Mouse (Mus musculus): ENCODE results near the gene Crybg3. TPM values are rescaled to one million over a fixed set of nuclear protein-coding genes. Genes with fewer than 3 reads are reported as not detected.

Crybg3 gene
- polyA plus RNA-seq, 1 experiment from 2014 or later, result 6.0 TPM

GRCm38 (mm10) chr16:59587816-59588215 is 13.0 kb downstream of the Crybg3 start:
- Histone ChIP-seq H3K4me3 (ENCODE audit: low read depth, low read length) (no peak overlapping the region), H3K9ac (ENCODE audit: low read length) (no peak overlapping the region), H3K36me3 (ENCODE audit: control insufficient read depth, insufficient read depth, low read length) (no peaks in the 10 kb centered on the region), H3K27ac (ENCODE audit: low read depth, low read length) (no peak overlapping the region), H3K9me3 (ENCODE audit: control insufficient read depth, low read length) (no peaks in the 10 kb centered on the region), H3K4me2 (ENCODE audit: low read depth, low read length, severe bottlenecking) (no peak overlapping the region), H3K4me1 (replicated peaks; ENCODE audit: control insufficient read depth, insufficient read depth, low read length) (no peaks in the 10 kb centered on the region), H3K27me3 (ENCODE audit: control insufficient read depth, insufficient read depth, low read length) (no peaks in the 10 kb centered on the region)
- 90% methylated on average over 10 of the region's 10 CpGs for WGBS
- no peak for DNase-seq (ENCODE audit: low spot score)
- ATAC-seq (replicated peaks; ENCODE audit: low FRiP score), result no peak

- H3K4me2 ChIP-seq (ENCODE audit: low read depth, low read length, severe bottlenecking), result no peak overlapping the region
- H3K9me3 ChIP-seq (ENCODE audit: control insufficient read depth, low read length), result no peaks in the 10 kb centered on the region
- no peak for ATAC-seq (replicated peaks; ENCODE audit: low FRiP score)
- H3K36me3 ChIP-seq (ENCODE audit: control insufficient read depth, insufficient read depth, low read length), result no peaks in the 10 kb centered on the region
- no peak overlapping the region for H3K9ac ChIP-seq (ENCODE audit: low read length)
- no peak for DNase-seq (ENCODE audit: low spot score)
- no peaks in the 10 kb centered on the region for H3K27me3 ChIP-seq (ENCODE audit: control insufficient read depth, insufficient read depth, low read length)
- no peak overlapping the region for H3K27ac ChIP-seq (ENCODE audit: low read depth, low read length)
- H3K4me3 ChIP-seq (ENCODE audit: low read depth, low read length), result no peak overlapping the region
- WGBS, result 88% methylated on average over 8 of the region's 8 CpGs
- H3K4me1 ChIP-seq (replicated peaks; ENCODE audit: control insufficient read depth, insufficient read depth, low read length), result no peaks in the 10 kb centered on the region
Observed at GRCm38 (mm10) chr16:59586911-59587310, 13.9 kb downstream of the Crybg3 start.

GRCm38 (mm10) chr16:59586276-59586675 is 14.5 kb downstream of the Crybg3 start:
- DNase-seq (ENCODE audit: low spot score) (no peak), ATAC-seq (replicated peaks; ENCODE audit: low FRiP score) (no peak)
- Histone ChIP-seq H3K27me3 (ENCODE audit: control insufficient read depth, insufficient read depth, low read length) (no peaks in the 10 kb centered on the region), H3K4me2 (ENCODE audit: low read depth, low read length, severe bottlenecking) (no peak overlapping the region), H3K9me3 (ENCODE audit: control insufficient read depth, low read length) (no peaks in the 10 kb centered on the region), H3K27ac (ENCODE audit: low read depth, low read length) (no peak overlapping the region), H3K4me1 (replicated peaks; ENCODE audit: control insufficient read depth, insufficient read depth, low read length) (no peaks in the 10 kb centered on the region), H3K36me3 (ENCODE audit: control insufficient read depth, insufficient read depth, low read length) (no peaks in the 10 kb centered on the region), H3K9ac (ENCODE audit: low read length) (no peak overlapping the region), H3K4me3 (ENCODE audit: low read depth, low read length) (no peak overlapping the region)
- WGBS, result 74% methylated on average over 6 of the region's 6 CpGs

DNA sequence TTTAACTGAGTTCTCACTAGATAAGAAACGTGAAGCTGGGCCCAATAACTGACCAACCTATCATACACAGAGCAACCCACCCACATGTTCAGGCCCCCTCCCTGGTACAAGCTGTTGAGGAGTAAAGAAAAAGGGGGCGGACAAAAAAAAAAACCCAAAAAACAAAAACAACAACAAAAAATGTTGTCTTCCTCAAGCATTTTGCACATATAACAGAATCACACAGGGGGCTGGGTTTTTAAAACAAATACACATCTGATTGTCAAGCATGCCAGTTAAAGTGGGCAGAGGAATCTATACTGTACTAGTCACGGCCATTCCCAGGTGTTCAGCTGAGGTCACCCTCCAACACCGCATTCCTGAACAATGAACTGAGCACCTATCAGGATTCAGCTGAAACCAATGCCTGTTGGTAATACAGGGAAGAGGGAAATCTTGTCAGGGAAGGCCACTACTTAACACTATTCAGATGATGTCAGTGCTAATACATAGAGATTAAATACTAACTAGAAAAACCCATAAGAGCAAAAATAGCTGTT is 15.0 kb downstream of the Crybg3 start:
- H3K27me3 ChIP-seq (ENCODE audit: control insufficient read depth, insufficient read depth, low read length), result no peaks in the 10 kb centered on the region
- no peak for DNase-seq (ENCODE audit: low spot score)
- WGBS, result 87% methylated on average over 4 of the region's 4 CpGs
- ATAC-seq (replicated peaks; ENCODE audit: low FRiP score), result no peak
- no peaks in the 10 kb centered on the region for H3K9me3 ChIP-seq (ENCODE audit: control insufficient read depth, low read length)
- H3K36me3 ChIP-seq (ENCODE audit: control insufficient read depth, insufficient read depth, low read length), result no peaks in the 10 kb centered on the region
- H3K4me2 ChIP-seq (ENCODE audit: low read depth, low read length, severe bottlenecking), result no peak overlapping the region
- no peak overlapping the region for H3K27ac ChIP-seq (ENCODE audit: low read depth, low read length)
- H3K4me1 ChIP-seq (replicated peaks; ENCODE audit: control insufficient read depth, insufficient read depth, low read length), result no peaks in the 10 kb centered on the region
- no peak overlapping the region for H3K4me3 ChIP-seq (ENCODE audit: low read depth, low read length)
- no peak overlapping the region for H3K9ac ChIP-seq (ENCODE audit: low read length)

DNA sequence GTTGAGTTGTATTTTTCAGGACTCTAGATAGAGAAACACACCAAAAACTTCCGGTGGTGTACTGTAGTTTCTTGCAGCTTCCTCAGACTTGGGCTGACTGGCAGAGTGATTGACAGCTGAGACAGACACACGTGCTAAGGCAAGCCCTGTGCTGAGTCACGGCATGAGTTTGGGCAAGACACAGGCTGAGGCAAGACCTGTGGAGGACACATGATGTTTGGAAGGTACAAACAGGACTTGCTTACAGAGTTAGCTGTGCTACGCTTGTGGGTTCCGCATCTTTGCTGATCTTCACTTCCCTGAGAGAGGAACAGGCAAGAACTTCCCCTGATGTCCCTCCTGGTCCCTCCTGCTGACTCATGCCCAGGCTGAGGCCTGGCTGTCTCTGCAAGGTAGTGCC is 17.3 kb downstream of the Crybg3 start:
- 86% methylated on average over 5 of the region's 5 CpGs for WGBS
- no peak overlapping the region for H3K27ac ChIP-seq (ENCODE audit: low read depth, low read length)
- no peak for DNase-seq (ENCODE audit: low spot score)

GRCm38 (mm10) chr16:59579237-59579636 is 21.5 kb downstream of the Crybg3 start:
- ATAC-seq (replicated peaks; ENCODE audit: low FRiP score), result no peak
- Histone ChIP-seq H3K4me1 (replicated peaks; ENCODE audit: control insufficient read depth, insufficient read depth, low read length) (no peaks in the 10 kb centered on the region), H3K4me3 (ENCODE audit: low read depth, low read length) (no peak overlapping the region), H3K27me3 (ENCODE audit: control insufficient read depth, insufficient read depth, low read length) (no peaks in the 10 kb centered on the region), H3K4me2 (ENCODE audit: low read depth, low read length, severe bottlenecking) (no peak overlapping the region), H3K9ac (ENCODE audit: low read length) (no peak overlapping the region), H3K36me3 (ENCODE audit: control insufficient read depth, insufficient read depth, low read length) (no peaks in the 10 kb centered on the region), H3K27ac (ENCODE audit: low read depth, low read length) (no peak overlapping the region), H3K9me3 (ENCODE audit: control insufficient read depth, low read length) (no peaks in the 10 kb centered on the region)
- WGBS, result 89% methylated on average over 8 of the region's 8 CpGs
- no peak for DNase-seq (ENCODE audit: low spot score)

More for the DNA sequence above, 17.3 kb downstream of the Crybg3 start:
- no peaks in the 10 kb centered on the region for H3K27me3 ChIP-seq (ENCODE audit: control insufficient read depth, insufficient read depth, low read length)
- no peaks in the 10 kb centered on the region for H3K4me1 ChIP-seq (replicated peaks; ENCODE audit: control insufficient read depth, insufficient read depth, low read length)
- H3K9me3 ChIP-seq (ENCODE audit: control insufficient read depth, low read length), result no peaks in the 10 kb centered on the region
- no peak overlapping the region for H3K9ac ChIP-seq (ENCODE audit: low read length)
- no peaks in the 10 kb centered on the region for H3K36me3 ChIP-seq (ENCODE audit: control insufficient read depth, insufficient read depth, low read length)
- no peak overlapping the region for H3K4me2 ChIP-seq (ENCODE audit: low read depth, low read length, severe bottlenecking)
- H3K4me3 ChIP-seq (ENCODE audit: low read depth, low read length), result no peak overlapping the region
- no peak for ATAC-seq (replicated peaks; ENCODE audit: low FRiP score)

- no peak for ATAC-seq (replicated peaks; ENCODE audit: low FRiP score)
- WGBS, result 91% methylated on average over 11 of the region's 11 CpGs
- H3K36me3 ChIP-seq (ENCODE audit: control insufficient read depth, insufficient read depth, low read length), result no peaks in the 10 kb centered on the region
Observed at GRCm38 (mm10) chr16:59573961-59574360, 26.8 kb downstream of the Crybg3 start.

GRCm38 (mm10) chr16:59572685-59573084 is 28.1 kb downstream of the Crybg3 start:
- no peak overlapping the region for H3K9ac ChIP-seq (ENCODE audit: low read length)
- H3K27ac ChIP-seq (ENCODE audit: low read depth, low read length), result no peak overlapping the region
- H3K4me1 ChIP-seq (replicated peaks; ENCODE audit: control insufficient read depth, insufficient read depth, low read length), result no peaks in the 10 kb centered on the region
- ATAC-seq (replicated peaks; ENCODE audit: low FRiP score) (no peak), DNase-seq (ENCODE audit: low spot score) (no peak)
- no peaks in the 10 kb centered on the region for H3K27me3 ChIP-seq (ENCODE audit: control insufficient read depth, insufficient read depth, low read length)
- H3K9me3 ChIP-seq (ENCODE audit: control insufficient read depth, low read length), result no peaks in the 10 kb centered on the region
- 90% methylated on average over 3 of the region's 3 CpGs for WGBS
- H3K4me2 ChIP-seq (ENCODE audit: low read depth, low read length, severe bottlenecking), result no peak overlapping the region
- no peaks in the 10 kb centered on the region for H3K36me3 ChIP-seq (ENCODE audit: control insufficient read depth, insufficient read depth, low read length)
- no peak overlapping the region for H3K4me3 ChIP-seq (ENCODE audit: low read depth, low read length)

More at GRCm38 (mm10) chr16:59573961-59574360, 26.8 kb downstream of the Crybg3 start:
- H3K4me3 ChIP-seq (ENCODE audit: low read depth, low read length), result no peak overlapping the region
- no peak overlapping the region for H3K27ac ChIP-seq (ENCODE audit: low read depth, low read length)
- H3K9me3 ChIP-seq (ENCODE audit: control insufficient read depth, low read length), result no peaks in the 10 kb centered on the region
- no peaks in the 10 kb centered on the region for H3K27me3 ChIP-seq (ENCODE audit: control insufficient read depth, insufficient read depth, low read length)
- DNase-seq (ENCODE audit: low spot score), result no peak
- H3K9ac ChIP-seq (ENCODE audit: low read length), result no peak overlapping the region
- no peaks in the 10 kb centered on the region for H3K4me1 ChIP-seq (replicated peaks; ENCODE audit: control insufficient read depth, insufficient read depth, low read length)
- H3K4me2 ChIP-seq (ENCODE audit: low read depth, low read length, severe bottlenecking), result no peak overlapping the region

GRCm38 (mm10) chr16:59570807-59571206 is 30.0 kb downstream of the Crybg3 start:
- no peaks in the 10 kb centered on the region for H3K9me3 ChIP-seq (ENCODE audit: control insufficient read depth, low read length)
- DNase-seq (ENCODE audit: low spot score), result no peak
- WGBS, result 94% methylated on average over 8 of the region's 8 CpGs
- H3K4me2 ChIP-seq (ENCODE audit: low read depth, low read length, severe bottlenecking), result no peak overlapping the region
- no peaks in the 10 kb centered on the region for H3K27me3 ChIP-seq (ENCODE audit: control insufficient read depth, insufficient read depth, low read length)
- H3K4me3 ChIP-seq (ENCODE audit: low read depth, low read length), result no peak overlapping the region
- H3K36me3 ChIP-seq (ENCODE audit: control insufficient read depth, insufficient read depth, low read length), result no peaks in the 10 kb centered on the region
- H3K9ac ChIP-seq (ENCODE audit: low read length), result no peak overlapping the region
- H3K27ac ChIP-seq (ENCODE audit: low read depth, low read length), result no peak overlapping the region
- H3K4me1 ChIP-seq (replicated peaks; ENCODE audit: control insufficient read depth, insufficient read depth, low read length), result no peaks in the 10 kb centered on the region
- no peak for ATAC-seq (replicated peaks; ENCODE audit: low FRiP score)

All from forebrain, embryonic 11.5 days (tissue).